Mouse (Mus musculus) embryonic facial prominence, embryonic 13.5 days (tissue): ENCODE results near the gene Trim17. TPM values are rescaled to one million over a fixed set of nuclear protein-coding genes. Genes with fewer than 3 reads are reported as not detected.

ENCODE experiments used
- ATAC-seq: fragments of 200-750 bp; cut with Nextera tagmentation; 2 replicates; pipeline ENCODE4 v1.8.0; 2017; ENCODE audit warnings: low read depth; ENCODE audit not compliant: insufficient number of reproducible peaks, insufficient read depth, low FRiP score, low TSS enrichment
- H3K27ac ChIP-seq: fragments of 300-500 bp; sonication (generic); 2 replicates; pipeline ENCODE4 v1.5.1; 2015; ENCODE audit warnings: moderate library complexity, mild to moderate bottlenecking, inconsistent platforms
- H3K27me3 ChIP-seq: fragments of 300-500 bp; sonication (generic); 2 replicates; pipeline ENCODE4 v1.6.1; 2015; ENCODE audit warnings: mild to moderate bottlenecking, inconsistent platforms
- H3K36me3 ChIP-seq: fragments of 300-500 bp; sonication (generic); 2 replicates; pipeline ENCODE4 v1.6.1; 2015; ENCODE audit warnings: mild to moderate bottlenecking, inconsistent platforms
- H3K4me1 ChIP-seq: fragments of 300-500 bp; sonication (generic); 2 replicates; pipeline ENCODE4 v1.6.1; 2015; ENCODE audit warnings: inconsistent platforms
- H3K4me2 ChIP-seq: fragments of 300-500 bp; sonication (generic); 2 replicates; pipeline ENCODE4 v1.6.1; 2015; ENCODE audit warnings: moderate library complexity, mild to moderate bottlenecking, inconsistent platforms
- H3K4me3 ChIP-seq: fragments of 300-500 bp; sonication (generic); 2 replicates; pipeline ENCODE4 v1.5.1; 2015; ENCODE audit warnings: mild to moderate bottlenecking, inconsistent platforms
- H3K9ac ChIP-seq: fragments of 300-500 bp; sonication (generic); 2 replicates; pipeline ENCODE4 v1.6.1; 2015; ENCODE audit warnings: mild to moderate bottlenecking, inconsistent platforms
- H3K9me3 ChIP-seq: fragments of 300-500 bp; sonication (generic); 2 replicates; pipeline ENCODE4 v1.6.1; 2016; ENCODE audit warnings: inconsistent platforms
- WGBS: fragments of 180-500 bp; shearing (Covaris S2); methylation state at CpG from one replicate; pipeline ENCODE4 v1.1.7; 2015; ENCODE audit warnings: mixed read lengths; 5-methylcytosine and 5-hydroxymethylcytosine counted together
- polyA plus RNA-seq: library from polyadenylated mRNA; unstranded; fragments of >200 nt; fragmentation: Nextera tagmentation; extraction: Ambion mirVana; gene quantifications from 2 replicates; pipeline ENCODE4 v1.2.1, GENCODE M21; 2015

The Trim17 gene
- polyA plus RNA-seq, 1 experiment from 2014 or later: 0.55 TPM

DNA sequence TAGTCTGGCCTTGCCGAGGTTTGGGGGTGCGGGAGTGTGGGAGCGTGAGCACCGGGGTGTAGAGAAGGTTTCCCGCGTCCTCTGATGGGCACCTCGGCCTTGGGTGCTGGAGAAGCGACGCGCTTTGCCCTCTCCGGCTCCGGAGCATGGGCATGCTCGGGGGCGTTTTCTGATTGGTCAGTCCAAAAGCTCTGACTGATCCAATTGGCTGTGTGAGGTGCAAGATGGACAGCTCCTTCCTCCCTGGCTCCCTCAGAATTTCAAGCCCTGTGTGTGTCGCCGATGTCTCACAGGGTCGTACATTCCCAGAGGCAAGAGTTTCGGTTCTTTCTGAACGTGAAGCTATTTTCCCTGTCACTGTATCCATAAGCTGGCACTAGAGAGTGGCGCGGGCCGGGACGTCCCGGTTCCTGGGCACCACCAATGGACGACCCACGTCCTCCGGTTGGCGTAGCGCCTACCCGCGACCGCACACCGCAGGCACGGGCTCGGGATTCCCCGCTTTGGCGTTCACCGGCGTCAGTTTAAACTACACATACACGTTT lies 5.5 kb downstream of the Trim17 start:
- ATAC-seq: 0 out of 2 replicates have a peak, but pooled peaks have one; percentile 45
- Histone ChIP-seq H3K27ac (no peak overlapping the region), H3K4me1 (peaks cover 34% of the 10 kb centered on the region), H3K36me3 (peaks cover 8% of the 10 kb centered on the region), H3K4me3 (peak overlapping the region; percentile 48), H3K27me3 (peaks cover 36% of the 10 kb centered on the region), H3K9me3 (no peaks in the 10 kb centered on the region), H3K4me2 (peak overlapping the region; percentile 84), H3K9ac (peak overlapping the region; percentile 65)
- WGBS: 2% methylated on average over 40 of the region's 40 CpGs

DNA sequence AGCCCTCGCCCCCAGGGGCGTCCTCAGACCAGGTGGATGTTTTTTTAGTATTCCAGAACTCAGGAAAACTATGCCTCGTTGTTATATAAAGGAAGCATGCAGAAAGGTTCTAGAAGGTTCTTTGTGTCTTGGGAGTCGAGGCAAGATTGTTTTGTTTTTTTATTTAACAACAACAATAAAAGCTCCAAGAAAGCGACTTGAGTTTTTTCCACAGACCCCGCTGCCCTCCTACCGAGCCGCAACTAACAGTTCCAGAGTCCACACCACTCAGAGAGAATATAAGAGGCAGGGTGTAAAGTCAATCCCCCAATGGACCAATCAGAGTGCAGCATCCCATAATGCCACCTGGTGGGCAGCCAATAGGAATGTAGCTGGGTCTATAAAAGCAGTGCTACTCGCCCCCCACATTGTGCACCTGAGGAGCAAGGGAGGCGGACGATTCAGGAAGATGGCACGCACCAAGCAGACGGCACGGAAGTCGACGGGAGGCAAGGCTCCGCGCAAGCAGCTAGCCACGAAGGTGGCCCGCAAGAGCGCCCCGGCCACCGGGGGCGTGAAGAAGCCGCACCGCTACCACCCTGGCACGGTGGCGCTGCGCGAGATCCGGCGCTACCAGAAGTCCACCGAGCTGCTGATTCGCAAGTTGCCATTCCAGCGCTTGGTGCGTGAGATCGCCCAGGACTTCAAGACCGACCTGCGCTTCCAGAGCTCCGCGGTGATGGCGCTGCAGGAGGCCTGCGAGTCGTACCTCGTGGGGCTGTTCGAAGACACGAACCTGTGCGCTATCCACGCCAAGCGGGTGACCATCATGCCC lies 7.1 kb downstream of the Trim17 start:
- no peak overlapping the region for H3K4me3 ChIP-seq
- WGBS: 61% methylated on average over 50 of the region's 50 CpGs

GRCm38 (mm10) chr11:58963543-58963942 lies 9.1 kb downstream of the Trim17 start:
- WGBS: 34% methylated on average over 17 of the region's 17 CpGs
- Histone ChIP-seq H3K27ac (no peak overlapping the region), H3K4me2 (no peak overlapping the region), H3K27me3 (peaks cover 33% of the 10 kb centered on the region), H3K9me3 (no peaks in the 10 kb centered on the region), H3K36me3 (peaks cover 3% of the 10 kb centered on the region; the same call in 1 of the 2 replicates), H3K9ac (no peak overlapping the region), H3K4me1 (peaks cover 13% of the 10 kb centered on the region), H3K4me3 (no peak overlapping the region)
- ATAC-seq: no peak

More for the DNA sequence above, 7.1 kb downstream of the Trim17 start:
- H3K9ac ChIP-seq: no peak overlapping the region
- H3K4me1 ChIP-seq: peaks cover 27% of the 10 kb centered on the region
- H3K36me3 ChIP-seq: peaks cover 8% of the 10 kb centered on the region
- no peak for ATAC-seq
- peaks cover 36% of the 10 kb centered on the region for H3K27me3 ChIP-seq
- no peak overlapping the region for H3K4me2 ChIP-seq
- no peaks in the 10 kb centered on the region for H3K9me3 ChIP-seq
- H3K27ac ChIP-seq: no peak overlapping the region

- Histone ChIP-seq H3K9me3 (no peaks in the 10 kb centered on the region), H3K4me3 (no peak overlapping the region), H3K27ac (no peak overlapping the region), H3K4me2 (no peak overlapping the region), H3K9ac (no peak overlapping the region), H3K27me3 (peaks cover 32% of the 10 kb centered on the region), H3K36me3 (peaks cover 3% of the 10 kb centered on the region; the same call in 1 of the 2 replicates), H3K4me1 (peaks cover 10% of the 10 kb centered on the region)
- WGBS: 83% methylated on average over 7 of the region's 7 CpGs
- no peak for ATAC-seq
Measured at GRCm38 (mm10) chr11:58964216-58964615, 9.7 kb downstream of the Trim17 start.

- WGBS: 44% methylated on average over 12 of the region's 12 CpGs
- 0 out of 2 replicates have a peak overlapping the region, but pooled peaks have one; percentile 27 for H3K9ac ChIP-seq
- no peak for ATAC-seq
- H3K9me3 ChIP-seq: no peaks in the 10 kb centered on the region
- peaks cover 10% of the 10 kb centered on the region for H3K36me3 ChIP-seq
- H3K4me2 ChIP-seq: no peak overlapping the region
- H3K27me3 ChIP-seq: peaks cover 32% of the 10 kb centered on the region
- 0 out of 2 replicates have a peak, but pooled peaks cover 4% of the 10 kb centered on the region for H3K4me1 ChIP-seq
- no peak overlapping the region for H3K4me3 ChIP-seq
- H3K27ac ChIP-seq: no peak overlapping the region
Measured at GRCm38 (mm10) chr11:58965001-58965760, 10.7 kb downstream of the Trim17 start.

DNA sequence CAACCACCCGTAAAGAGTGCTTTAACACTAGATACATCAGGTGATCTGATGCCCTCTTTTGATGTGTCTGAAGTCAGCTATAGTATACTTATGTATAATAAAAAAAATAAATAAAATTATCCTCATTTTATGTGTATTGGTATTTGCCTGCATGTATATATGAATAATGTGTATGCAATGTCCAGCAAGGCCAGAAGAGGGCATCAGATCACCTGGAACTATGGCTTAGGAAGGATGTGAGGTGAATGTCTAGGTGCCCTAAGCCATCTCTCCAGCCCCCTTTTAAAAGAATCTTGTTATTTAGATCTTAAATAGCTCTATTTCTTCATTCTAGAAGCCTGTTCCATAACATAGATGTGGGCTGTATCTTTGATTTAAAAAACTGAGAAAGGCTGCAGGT lies 12.9 kb downstream of the Trim17 start:
- peaks cover 20% of the 10 kb centered on the region for H3K27me3 ChIP-seq
- no peak overlapping the region for H3K27ac ChIP-seq
- no peak for ATAC-seq
- no peak overlapping the region for H3K9ac ChIP-seq
- H3K4me2 ChIP-seq: no peak overlapping the region
- no peak overlapping the region for H3K4me3 ChIP-seq
- 92% methylated on average over 1 of the region's 1 CpGs for WGBS
- no peaks in the 10 kb centered on the region for H3K9me3 ChIP-seq
- peaks cover 20% of the 10 kb centered on the region for H3K36me3 ChIP-seq
- H3K4me1 ChIP-seq: 0 out of 2 replicates have a peak, but pooled peaks cover 4% of the 10 kb centered on the region

DNA sequence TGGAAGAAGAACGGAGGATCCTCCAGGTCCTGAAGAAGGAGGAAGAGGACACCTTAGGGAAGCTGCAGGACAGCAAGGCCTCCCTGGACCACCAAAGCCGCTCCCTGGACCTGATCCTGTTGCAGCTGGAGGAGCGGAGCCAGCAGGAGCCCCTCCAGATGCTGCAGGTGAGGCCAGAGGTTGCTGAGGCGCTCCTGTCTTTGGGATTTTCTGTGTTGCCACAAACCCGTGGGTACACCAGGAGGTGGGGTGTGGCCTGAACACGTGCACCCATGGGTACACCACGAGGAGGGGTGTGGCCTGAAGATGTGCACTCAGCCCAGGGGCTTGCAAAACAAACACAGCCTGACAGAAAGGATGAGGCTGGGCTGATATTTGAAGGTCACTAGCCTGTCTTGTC lies 14.1 kb downstream of the Trim17 start:
- no peaks in the 10 kb centered on the region for H3K9me3 ChIP-seq
- peaks cover 24% of the 10 kb centered on the region for H3K36me3 ChIP-seq
- H3K9ac ChIP-seq: no peak overlapping the region
- no peak overlapping the region for H3K27ac ChIP-seq
- peaks cover 8% of the 10 kb centered on the region for H3K27me3 ChIP-seq
- no peak overlapping the region for H3K4me3 ChIP-seq
- H3K4me2 ChIP-seq: no peak overlapping the region
- WGBS: 83% methylated on average over 7 of the region's 7 CpGs
- ATAC-seq: no peak
- 0 out of 2 replicates have a peak, but pooled peaks cover under 1% of the 10 kb centered on the region for H3K4me1 ChIP-seq

GRCm38 (mm10) chr11:58969027-58969426 lies 14.5 kb downstream of the Trim17 start:
- peaks cover 26% of the 10 kb centered on the region for H3K36me3 ChIP-seq
- no peaks in the 10 kb centered on the region for H3K9me3 ChIP-seq
- 87% methylated on average over 8 of the region's 8 CpGs for WGBS
- no peak overlapping the region for H3K27ac ChIP-seq
- no peak overlapping the region for H3K4me3 ChIP-seq
- no peak overlapping the region for H3K4me2 ChIP-seq
- no peaks in the 10 kb centered on the region for H3K4me1 ChIP-seq
- peaks cover 3% of the 10 kb centered on the region for H3K27me3 ChIP-seq
- no peak overlapping the region for H3K9ac ChIP-seq
- ATAC-seq: no peak

- Histone ChIP-seq H3K36me3 (peaks cover 32% of the 10 kb centered on the region), H3K4me1 (no peaks in the 10 kb centered on the region)
Measured at GRCm38 (mm10) chr11:58969659-58970058, 15.2 kb downstream of the Trim17 start.

GRCm38 (mm10) chr11:58970831-58971530 lies 16.5 kb downstream of the Trim17 start:
- Histone ChIP-seq H3K27me3 (no peaks in the 10 kb centered on the region), H3K36me3 (peaks cover 34% of the 10 kb centered on the region), H3K9me3 (no peaks in the 10 kb centered on the region), H3K27ac (no peak overlapping the region), H3K9ac (no peak overlapping the region), H3K4me3 (no peak overlapping the region), H3K4me1 (no peaks in the 10 kb centered on the region), H3K4me2 (no peak overlapping the region)
- no peak; the same call in 1 of the 2 replicates for ATAC-seq
- 90% methylated on average over 21 of the region's 21 CpGs for WGBS

More at GRCm38 (mm10) chr11:58969659-58970058, 15.2 kb downstream of the Trim17 start:
- 81% methylated on average over 6 of the region's 6 CpGs for WGBS
- H3K4me3 ChIP-seq: no peak overlapping the region
- no peak overlapping the region for H3K9ac ChIP-seq
- H3K9me3 ChIP-seq: no peaks in the 10 kb centered on the region
- H3K27me3 ChIP-seq: no peaks in the 10 kb centered on the region
- no peak overlapping the region for H3K4me2 ChIP-seq
- ATAC-seq: no peak
- H3K27ac ChIP-seq: no peak overlapping the region

DNA sequence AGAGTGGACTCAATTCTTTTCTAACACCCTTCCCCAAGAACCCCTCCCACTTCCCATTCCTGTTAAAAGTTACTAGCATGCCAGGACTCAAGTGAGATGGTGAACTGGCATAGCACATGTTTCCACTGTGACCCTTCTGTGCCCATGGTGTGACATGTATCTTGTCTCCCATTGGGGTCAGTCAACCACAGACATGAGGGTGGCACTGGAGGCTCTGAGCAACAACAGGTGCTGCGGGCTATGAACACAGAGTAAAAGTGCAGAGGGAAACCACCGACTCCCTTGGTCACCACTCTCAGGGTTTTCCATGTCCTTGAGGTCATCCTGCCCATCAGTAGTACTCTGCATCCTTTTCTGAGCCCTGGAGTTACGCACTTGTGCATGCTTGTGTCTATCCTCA lies 17.3 kb downstream of the Trim17 start:
- Histone ChIP-seq H3K9me3 (no peaks in the 10 kb centered on the region), H3K4me1 (peaks cover under 1% of the 10 kb centered on the region; the same call in 1 of the 2 replicates), H3K36me3 (peaks cover 34% of the 10 kb centered on the region), H3K27ac (no peak overlapping the region), H3K9ac (no peak overlapping the region), H3K4me3 (no peak overlapping the region), H3K27me3 (no peaks in the 10 kb centered on the region), H3K4me2 (no peak overlapping the region)
- WGBS: 92% methylated on average over 3 of the region's 3 CpGs
- no peak for ATAC-seq
